Mouse (Mus musculus): ENCODE results near the gene Hapln3.

Gene Hapln3

GRCm38 (mm10) chr7:79067466-79067865 is 63.4 kb downstream of the Hapln3 start:
- no peak for DNase-seq

Measured in cerebellum, adult 9-10 months (tissue).